Mouse (Mus musculus) urinary bladder, postnatal 25 days (tissue): ENCODE measurements at regions not wholly inside any gene's neighbourhood (a gene's known extent, or its start where the extent isn't known, plus 50 kb on each side); places are given as distances from the start of the nearest gene placed in this dataset.

Source experiments
- DNase-seq: peaks from one replicate; pipeline ENCODE4 v3.0.0; 2022; ENCODE audit warnings: low spot score

GRCm38 (mm10) chr4:125938186-125938585 is 86.2 kb upstream of the Csf3r start:
- no peak for DNase-seq

GRCm38 (mm10) chr4:125941266-125941665 is 83.1 kb upstream of the Csf3r start:
- no peak for DNase-seq

GRCm38 (mm10) chr4:125941916-125942315 is 82.4 kb upstream of the Csf3r start:
- DNase-seq: no peak

GRCm38 (mm10) chr4:125945062-125945461 is 79.3 kb upstream of the Csf3r start:
- DNase-seq: no peak

- DNase-seq: no peak
Measured at GRCm38 (mm10) chr4:125959426-125959825, 64.9 kb upstream of the Csf3r start.

GRCm38 (mm10) chr4:125960704-125961279 is 63.6 kb upstream of the Csf3r start:
- no peak for DNase-seq

GRCm38 (mm10) chr4:125962677-125963076 is 61.7 kb upstream of the Csf3r start:
- peak; percentile 80 for DNase-seq
